Mouse (Mus musculus) bone marrow macrophage, adult 2 months (primary cell): ENCODE data around the gene Phf8.

Source experiments
- CTCF ChIP-seq: IDR thresholded peaks from 2 replicates; pipeline ENCODE4 v1.5.1; 2012; ENCODE audit warnings: low read depth, mild to moderate bottlenecking, low read length, moderate library complexity
- POLR2A ChIP-seq: IDR thresholded peaks from 2 replicates; pipeline ENCODE4 v1.6.1; 2012; ENCODE audit warnings: mild to moderate bottlenecking, low read depth, low read length, borderline replicate concordance

GRCm38 (mm10) chrX:151520127-151520457, 380 bp upstream of the Phf8 start:
- TF ChIP-seq POLR2A (no peak), CTCF (no peak)
